Mouse (Mus musculus): ENCODE results near the gene Fam20b. TPM values are rescaled to one million over a fixed set of nuclear protein-coding genes. Genes with fewer than 3 reads are reported as not detected.

The Fam20b gene
- polyA plus RNA-seq, 1 experiment from 2014 or later: 9.3 TPM

DNA sequence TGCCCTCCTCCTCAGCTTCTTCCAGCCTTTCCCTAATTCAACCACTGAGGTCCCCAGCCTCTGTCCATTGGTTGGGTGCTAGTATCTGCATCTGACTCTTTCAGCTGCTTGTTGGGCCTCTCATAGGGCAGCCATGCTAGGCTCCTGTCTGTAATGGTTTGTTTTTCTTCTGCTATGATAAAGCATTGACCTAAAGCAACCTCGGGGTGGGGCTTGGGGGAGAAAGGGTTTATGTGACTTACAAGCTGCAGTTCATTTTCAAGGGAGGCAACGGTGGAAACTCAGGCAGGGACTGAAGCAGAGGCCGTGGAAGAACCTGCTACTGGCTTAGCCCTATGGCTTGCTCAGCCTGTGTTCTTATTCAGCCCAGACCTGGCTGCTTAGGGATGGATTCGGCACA, 31.4 kb upstream of the Fam20b start:
- H3K36me3 ChIP-seq (replicated peaks): no peaks in the 10 kb centered on the region
- H3K4me1 ChIP-seq (replicated peaks): peaks cover 77% of the 10 kb centered on the region
- no peak overlapping the region for H3K4me3 ChIP-seq (replicated peaks)
- H3K9me3 ChIP-seq (replicated peaks): no peaks in the 10 kb centered on the region
- H3K9ac ChIP-seq: no peak overlapping the region
- peaks cover 5% of the 10 kb centered on the region; the same call in 1 of the 2 replicates for H3K27me3 ChIP-seq
- H3K27ac ChIP-seq (replicated peaks): peak overlapping the region; percentile 71
- no peak overlapping the region for H3K4me2 ChIP-seq
- WGBS (ENCODE audit: insufficient replicate concordance): 54% methylated on average over 4 of the region's 4 CpGs
- ATAC-seq (ENCODE audit: insufficient read depth): no peak

- H3K4me2 ChIP-seq: no peak overlapping the region
- no peak for ATAC-seq (ENCODE audit: insufficient read depth)
- peak overlapping the region; percentile 71 for H3K27ac ChIP-seq (replicated peaks)
- H3K9ac ChIP-seq: no peak overlapping the region
- H3K27me3 ChIP-seq: no peaks in the 10 kb centered on the region
- no peaks in the 10 kb centered on the region for H3K36me3 ChIP-seq (replicated peaks)
- H3K9me3 ChIP-seq (replicated peaks): no peaks in the 10 kb centered on the region
- no peak overlapping the region for H3K4me3 ChIP-seq (replicated peaks)
- peaks cover 88% of the 10 kb centered on the region for H3K4me1 ChIP-seq (replicated peaks)
Measured at GRCm38 (mm10) chr1:156749136-156749535, 30.2 kb upstream of the Fam20b start.

- Histone ChIP-seq H3K9ac (no peak overlapping the region; the same call in 1 of the 2 replicates), H3K27me3 (no peaks in the 10 kb centered on the region), H3K27ac (replicated peaks) (peak overlapping the region; percentile 73), H3K9me3 (replicated peaks) (no peaks in the 10 kb centered on the region), H3K36me3 (replicated peaks) (no peaks in the 10 kb centered on the region), H3K4me2 (no peak overlapping the region; the same call in 1 of the 2 replicates), H3K4me3 (replicated peaks) (no peak overlapping the region), H3K4me1 (replicated peaks) (peaks cover 94% of the 10 kb centered on the region)
- ATAC-seq (ENCODE audit: insufficient read depth): no peak
- 80% methylated on average over 16 of the region's 16 CpGs for WGBS (ENCODE audit: insufficient replicate concordance)
Measured at GRCm38 (mm10) chr1:156748435-156749005, 29.6 kb upstream of the Fam20b start.

- Histone ChIP-seq H3K36me3 (replicated peaks) (no peaks in the 10 kb centered on the region), H3K4me1 (replicated peaks) (peaks cover 90% of the 10 kb centered on the region), H3K27me3 (no peaks in the 10 kb centered on the region), H3K9me3 (replicated peaks) (no peaks in the 10 kb centered on the region), H3K27ac (replicated peaks) (peak overlapping the region; percentile 92), H3K4me2 (peak overlapping the region; percentile 62), H3K9ac (peak overlapping the region; percentile 47), H3K4me3 (replicated peaks) (peak overlapping the region; percentile 34)
- WGBS (ENCODE audit: insufficient replicate concordance): 28% methylated on average over 7 of the region's 7 CpGs
- ATAC-seq (ENCODE audit: insufficient read depth): peak; percentile 96
Measured at GRCm38 (mm10) chr1:156745188-156745810, 26.4 kb upstream of the Fam20b start.

GRCm38 (mm10) chr1:156741482-156742411, 22.9 kb upstream of the Fam20b start:
- no peaks in the 10 kb centered on the region for H3K27me3 ChIP-seq
- no peak for ATAC-seq (ENCODE audit: insufficient read depth)
- 0 out of 2 replicates have a peak overlapping the region, but pooled peaks have one; percentile 2 for H3K9ac ChIP-seq
- no peak overlapping the region for H3K4me2 ChIP-seq
- no peaks in the 10 kb centered on the region for H3K36me3 ChIP-seq (replicated peaks)
- no peaks in the 10 kb centered on the region for H3K9me3 ChIP-seq (replicated peaks)
- peaks cover 56% of the 10 kb centered on the region for H3K4me1 ChIP-seq (replicated peaks)
- 43% methylated on average over 11 of the region's 11 CpGs for WGBS (ENCODE audit: insufficient replicate concordance)
- H3K4me3 ChIP-seq (replicated peaks): no peak overlapping the region
- peak overlapping the region; percentile 53; the same call in 1 of the 2 replicates for H3K27ac ChIP-seq (replicated peaks)

GRCm38 (mm10) chr1:156735788-156736187, 16.9 kb upstream of the Fam20b start:
- Histone ChIP-seq H3K4me1 (replicated peaks) (peaks cover 27% of the 10 kb centered on the region), H3K9me3 (replicated peaks) (no peaks in the 10 kb centered on the region), H3K36me3 (replicated peaks) (no peaks in the 10 kb centered on the region), H3K9ac (no peak overlapping the region), H3K4me3 (replicated peaks) (no peak overlapping the region), H3K4me2 (no peak overlapping the region), H3K27ac (replicated peaks) (peak overlapping the region; percentile 29; the same call in 1 of the 2 replicates), H3K27me3 (no peaks in the 10 kb centered on the region)
- WGBS (ENCODE audit: insufficient replicate concordance): 17% methylated on average over 2 of the region's 2 CpGs
- ATAC-seq (ENCODE audit: insufficient read depth): peak; percentile 58

- ATAC-seq (ENCODE audit: insufficient read depth): peak; percentile 38; the same call in 1 of the 2 replicates
- no peaks in the 10 kb centered on the region for H3K9me3 ChIP-seq (replicated peaks)
- H3K9ac ChIP-seq: no peak overlapping the region
- no peaks in the 10 kb centered on the region for H3K27me3 ChIP-seq
- H3K4me1 ChIP-seq (replicated peaks): peaks cover 27% of the 10 kb centered on the region
- H3K36me3 ChIP-seq (replicated peaks): no peaks in the 10 kb centered on the region
- no peak overlapping the region for H3K27ac ChIP-seq (replicated peaks)
- no peak overlapping the region for H3K4me2 ChIP-seq
- 59% methylated on average over 3 of the region's 3 CpGs for WGBS (ENCODE audit: insufficient replicate concordance)
- H3K4me3 ChIP-seq (replicated peaks): no peak overlapping the region
Measured at GRCm38 (mm10) chr1:156734019-156734418, 15.1 kb upstream of the Fam20b start.

DNA sequence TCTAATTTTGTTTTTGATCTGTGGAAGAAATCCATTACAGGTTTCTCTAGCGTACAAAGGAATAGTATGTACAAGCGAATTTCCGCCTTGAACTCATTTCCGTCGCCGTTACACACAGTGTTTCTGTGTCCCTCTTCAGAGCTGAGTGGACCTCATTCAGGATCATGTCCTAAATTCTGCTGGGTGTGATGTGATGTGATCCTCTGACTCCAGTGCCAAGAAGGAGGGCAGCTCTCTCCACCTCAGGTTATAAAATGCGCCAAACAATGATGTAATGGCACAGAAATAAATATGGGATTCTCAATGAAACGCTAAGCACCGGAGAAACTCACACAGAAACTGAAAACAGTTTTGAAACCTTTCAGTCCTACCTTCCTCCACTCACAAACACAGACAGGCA, 14.7 kb upstream of the Fam20b start:
- no peaks in the 10 kb centered on the region for H3K9me3 ChIP-seq (replicated peaks)
- no peak for ATAC-seq (ENCODE audit: insufficient read depth)
- WGBS (ENCODE audit: insufficient replicate concordance): 87% methylated on average over 9 of the region's 9 CpGs
- H3K4me3 ChIP-seq (replicated peaks): no peak overlapping the region
- no peak overlapping the region for H3K27ac ChIP-seq (replicated peaks)
- no peaks in the 10 kb centered on the region for H3K27me3 ChIP-seq
- H3K4me2 ChIP-seq: no peak overlapping the region
- no peak overlapping the region for H3K9ac ChIP-seq
- H3K4me1 ChIP-seq (replicated peaks): peaks cover 27% of the 10 kb centered on the region
- H3K36me3 ChIP-seq (replicated peaks): no peaks in the 10 kb centered on the region

- ATAC-seq (ENCODE audit: insufficient read depth): no peak
- Histone ChIP-seq H3K4me1 (replicated peaks) (peaks cover 27% of the 10 kb centered on the region), H3K9me3 (replicated peaks) (no peaks in the 10 kb centered on the region), H3K36me3 (replicated peaks) (no peaks in the 10 kb centered on the region), H3K4me2 (no peak overlapping the region), H3K9ac (no peak overlapping the region), H3K27ac (replicated peaks) (no peak overlapping the region), H3K4me3 (replicated peaks) (no peak overlapping the region), H3K27me3 (no peaks in the 10 kb centered on the region)
- 83% methylated on average over 5 of the region's 5 CpGs for WGBS (ENCODE audit: insufficient replicate concordance)
Measured at GRCm38 (mm10) chr1:156732996-156733395, 14.1 kb upstream of the Fam20b start.

GRCm38 (mm10) chr1:156730802-156731201, 11.9 kb upstream of the Fam20b start:
- no peak overlapping the region for H3K4me3 ChIP-seq (replicated peaks)
- ATAC-seq (ENCODE audit: insufficient read depth): no peak
- H3K9ac ChIP-seq: no peak overlapping the region
- H3K36me3 ChIP-seq (replicated peaks): no peaks in the 10 kb centered on the region
- no peak overlapping the region for H3K27ac ChIP-seq (replicated peaks)
- H3K9me3 ChIP-seq (replicated peaks): no peaks in the 10 kb centered on the region
- WGBS (ENCODE audit: insufficient replicate concordance): 47% methylated on average over 9 of the region's 9 CpGs
- H3K4me1 ChIP-seq (replicated peaks): peaks cover 23% of the 10 kb centered on the region
- no peak overlapping the region for H3K4me2 ChIP-seq
- H3K27me3 ChIP-seq: peaks cover 3% of the 10 kb centered on the region; the same call in 1 of the 2 replicates

All from liver, embryonic 15.5 days (tissue).